Comparison of ENCODE assay signal across 9 mouse cellular contexts in genomic region chr11:100295308-100295707, GRCm38 (mm10). TPM values are rescaled to one million over a fixed set of nuclear protein-coding genes. Genes with fewer than 3 reads are reported as not detected.
DNase-seq lines count a peak whose midpoint lies in the region; ATAC-seq and TF ChIP-seq lines count a peak whose summit lies in the region.
"Had no signal": no experiment of that assay in that cellular context is flagged by ENCODE, and none has a peak within 500 bp of the region (broad histone marks: within the 10 kb centered on the region; RNA-seq: fewer than 3 reads in every experiment).

No protein-coding gene starts in this region.

- 4% methylated on average over 10 of the region's 10 CpGs for WGBS in forebrain, embryonic 16.5 days
- 6% methylated on average over 10 of the region's 10 CpGs for WGBS in hindbrain, embryonic 10.5 days

- peaks cover 12 to 13% of the 10 kb centered on the region in 2 experiments for H3K27me3 ChIP-seq in MEL (ENCODE audit: control insufficient read depth in 1 of 2, insufficient read depth in 2 of 2, low read length in 2 of 2)
- no peaks in the 10 kb centered on the region for H3K27me3 ChIP-seq in forebrain, embryonic 16.5 days (replicated peaks; ENCODE audit: control insufficient read depth, insufficient read depth, low read length)
- H3K27me3 ChIP-seq in hindbrain, embryonic 10.5 days (ENCODE audit: insufficient read depth, poor library complexity, severe bottlenecking): no peaks in the 10 kb centered on the region
- H3K27me3 ChIP-seq: limb, embryonic 12.5 days had no signal

- no peaks in the 10 kb centered on the region for H3K36me3 ChIP-seq in MEL (ENCODE audit: control insufficient read depth in 1 of 2, insufficient read depth in 2 of 2, low read length in 2 of 2)
- H3K36me3 ChIP-seq in forebrain, embryonic 16.5 days (ENCODE audit: control insufficient read depth, insufficient read depth): no peaks in the 10 kb centered on the region
- no peaks in the 10 kb centered on the region for H3K36me3 ChIP-seq in hindbrain, embryonic 10.5 days
- H3K36me3 ChIP-seq: limb, embryonic 12.5 days had no signal

- no peaks in the 10 kb centered on the region for H3K9me3 ChIP-seq in MEL (replicated peaks; ENCODE audit: insufficient read depth, low read length)
- no peaks in the 10 kb centered on the region for H3K9me3 ChIP-seq in forebrain, embryonic 16.5 days (ENCODE audit: control insufficient read depth, low read length)
- H3K9me3 ChIP-seq in hindbrain, embryonic 10.5 days: no peaks in the 10 kb centered on the region
- H3K9me3 ChIP-seq: limb, embryonic 12.5 days had no signal

- TF ChIP-seq POLR2A in MEL (IDR thresholded peaks at IDR 0.05; ENCODE audit: control insufficient read depth in 1 of 2, insufficient read depth in 1 of 2, low read depth in 1 of 2, low read length in 2 of 2, poor library complexity in 1 of 2): no peak

- no peak overlapping the region for H3K27ac ChIP-seq in MEL (ENCODE audit: control insufficient read depth, low read depth, low read length)
- H3K27ac ChIP-seq in forebrain, embryonic 16.5 days (ENCODE audit: low read length): no peak overlapping the region
- H3K27ac ChIP-seq in hindbrain, embryonic 10.5 days: no peak overlapping the region
- H3K27ac ChIP-seq: limb, embryonic 12.5 days had no signal

- no peaks in the 10 kb centered on the region for H3K79me2 ChIP-seq in MEL (ENCODE audit: control insufficient read depth, insufficient read depth, low read length, poor library complexity)

- H3K4me3 ChIP-seq in MEL (ENCODE audit: control insufficient read depth in 1 of 2, insufficient read depth in 1 of 2, low read depth in 2 of 2, low read length in 2 of 2): no peak overlapping the region
- no peak overlapping the region for H3K4me3 ChIP-seq in forebrain, embryonic 16.5 days (replicated peaks; ENCODE audit: low read length)
- H3K4me3 ChIP-seq in hindbrain, embryonic 10.5 days: no peak overlapping the region
- H3K4me3 ChIP-seq: limb, embryonic 12.5 days had no signal

- peak; percentile 23; the same call in 1 of the 2 replicates for ATAC-seq in forebrain, embryonic 16.5 days
- peak; percentile 90 for ATAC-seq in megakaryocyte, adult 5-6 weeks (ENCODE audit: poor library complexity, severe bottlenecking)

- DNase-seq in MEL (ENCODE audit: low read depth, low spot score): peak; percentile 86
- peak; percentile 55 for DNase-seq in cerebellum, adult 11 months
- DNase-seq in hindbrain, embryonic 10.5 days (ENCODE audit: low spot score): peak; percentile 91
- peak; percentile 47 to 79 for DNase-seq in layer of hippocampus, adult 8-10 months (ENCODE audit: low spot score in 2 of 2)
- DNase-seq in retina, postnatal 7 days (ENCODE audit: low read depth, low spot score): peak; percentile 87
- peak; percentile 71 to 81 for DNase-seq in thymus, postnatal 36 days

- TF ChIP-seq EP300 in MEL (IDR thresholded peaks at IDR 0.05; ENCODE audit: low read depth in 1 of 2, low read length in 2 of 2): 0 out of 4 replicates have a peak, but pooled peaks of 1 of the 2 experiments have one; percentile 16

- no peak overlapping the region for H3K4me2 ChIP-seq in forebrain, embryonic 16.5 days (ENCODE audit: low read length)
- H3K4me2 ChIP-seq: limb, embryonic 12.5 days had no signal

- peak; percentile 76 for TF ChIP-seq RAD21 in MEL (IDR thresholded peaks at IDR 0.05; ENCODE audit: low read depth, low read length)

- H3K4me1 ChIP-seq in MEL (ENCODE audit: control insufficient read depth in 1 of 2, insufficient read depth in 2 of 2, low read length in 2 of 2): no peaks in the 10 kb centered on the region
- H3K4me1 ChIP-seq in forebrain, embryonic 16.5 days (replicated peaks; ENCODE audit: control insufficient read depth, insufficient read depth, low read length): peaks cover 11% of the 10 kb centered on the region
- H3K4me1 ChIP-seq in hindbrain, embryonic 10.5 days (replicated peaks): peaks cover 28% of the 10 kb centered on the region

- peak; percentile 99 to 100 (median 100); a peak in 5 of 6 replicates for TF ChIP-seq CTCF in MEL (IDR thresholded peaks at IDR 0.05 in 2 of 3, conservative IDR thresholded peaks at IDR 0.05 in 1 of 3; ENCODE audit: control insufficient read depth in 1 of 3, insufficient read depth in 1 of 3, low read depth in 2 of 3, low read length in 3 of 3, poor library complexity in 1 of 3, severe bottlenecking in 1 of 3)

- no peak overlapping the region for H3K9ac ChIP-seq in MEL (ENCODE audit: control insufficient read depth, low read depth, low read length, poor library complexity, severe bottlenecking)
- no peak overlapping the region for H3K9ac ChIP-seq in forebrain, embryonic 16.5 days (replicated peaks; ENCODE audit: low read depth, low read length)
- H3K9ac ChIP-seq: limb, embryonic 12.5 days had no signal

TF ChIP-seq in MEL, 35 proteins besides CTCF, POLR2A, EP300 and RAD21 (continues in another document):
- TF ChIP-seq SIN3A (IDR thresholded peaks at IDR 0.05; ENCODE audit: low read length) (no peak), GABPA (IDR thresholded peaks at IDR 0.05; ENCODE audit: low read depth, low read length) (no peak), ZC3H11A (IDR thresholded peaks at IDR 0.05; ENCODE audit: low read depth, low read length) (peak; percentile 60), GATA1 (IDR thresholded peaks at IDR 0.05; ENCODE audit: low read depth, low read length) (no peak), ZKSCAN1 (IDR thresholded peaks at IDR 0.05; ENCODE audit: low read depth, low read length) (no peak), SMC3 (IDR thresholded peaks at IDR 0.05; ENCODE audit: low read depth, low read length) (peak; percentile 90), ELF1 (IDR thresholded peaks at IDR 0.05; ENCODE audit: low read depth, low read length) (no peak; the same call in 1 of the 2 replicates), MAFK (IDR thresholded peaks at IDR 0.05; ENCODE audit: borderline replicate concordance, low read depth, low read length) (no peak), ETS1 (IDR thresholded peaks at IDR 0.05; ENCODE audit: low read depth, low read length) (no peak), KAT2A (conservative IDR thresholded peaks at IDR 0.05; ENCODE audit: low read depth, low read length) (no peak), NRF1 (IDR thresholded peaks at IDR 0.05; ENCODE audit: insufficient read depth, low read depth, low read length, poor library complexity, severe bottlenecking) (no peak), ZMIZ1 (IDR thresholded peaks at IDR 0.05; ENCODE audit: low read depth, low read length) (no peak), POLR2AphosphoS2 (IDR thresholded peaks at IDR 0.05; ENCODE audit: low read length) (no peak), USF2 (IDR thresholded peaks at IDR 0.05; ENCODE audit: borderline replicate concordance in 1 of 2, insufficient read depth in 1 of 2, low read depth in 1 of 2, low read length in 2 of 2) (no peak), MYB (IDR thresholded peaks at IDR 0.05; ENCODE audit: low read depth, low read length) (no peak), JUND (IDR thresholded peaks at IDR 0.05; ENCODE audit: low read depth, low read length) (no peak)

RNA-seq across cellular contexts. Expression of gene Eif1, which starts 24.4 kb away (rescaled TPM):
- total RNA-seq in MEL (2012; rRNA removed): 320 and 383 TPM in 2 replicates
- polyA plus RNA-seq in MEL (2012; ENCODE audit: insufficient read depth in 1 of 2, insufficient read length in 2 of 2, low read depth in 1 of 2, low replicate concordance in 2 of 2, missing spikeins in 1 of 2): 100 to 1,000 TPM; 289 to 926 TPM
- 1,243 and 1,295 TPM in 2 replicates for polyA plus RNA-seq in forebrain, embryonic 16.5 days (2015; fragmentation: Nextera tagmentation; extraction: Ambion mirVana)
- 1,728 and 1,735 TPM in 2 replicates for polyA plus RNA-seq in hindbrain, embryonic 10.5 days (2016; fragmentation: Nextera tagmentation; extraction: Ambion mirVana)
- total RNA-seq in layer of hippocampus, adult 8-10 months (2022): 100 to 1,000 TPM; 732 to 782 (median 741) TPM
- total RNA-seq in megakaryocyte, adult 5-6 weeks (2015): 1,372 and 1,486 TPM in 2 replicates
- 248 and 320 TPM in 2 replicates for total RNA-seq in megakaryocyte, adult 5-6 weeks (2017)

RNA-seq across cellular contexts. Expression of gene Krt42, which starts 25.6 kb away (rescaled TPM):
- not detected in 2 replicates for total RNA-seq in MEL (2012; rRNA removed)
- not detected for polyA plus RNA-seq in MEL (2012; ENCODE audit: insufficient read depth in 1 of 2, insufficient read length in 2 of 2, low read depth in 1 of 2, low replicate concordance in 2 of 2, missing spikeins in 1 of 2)
- not detected in 2 replicates for polyA plus RNA-seq in forebrain, embryonic 16.5 days (2015; fragmentation: Nextera tagmentation; extraction: Ambion mirVana)
- polyA plus RNA-seq in hindbrain, embryonic 10.5 days (2016; fragmentation: Nextera tagmentation; extraction: Ambion mirVana): not detected in 2 replicates
- total RNA-seq in layer of hippocampus, adult 8-10 months (2022): not detected
- total RNA-seq in megakaryocyte, adult 5-6 weeks (2015): not detected in 2 replicates
- total RNA-seq in megakaryocyte, adult 5-6 weeks (2017): not detected in 2 replicates
- polyA plus RNA-seq: limb, embryonic 12.5 days had no signal

RNA-seq across cellular contexts. Expression of gene Krt17, which starts 34.5 kb away (rescaled TPM):
- total RNA-seq in MEL (2012; rRNA removed): not detected in 2 replicates
- not detected for polyA plus RNA-seq in MEL (2012; ENCODE audit: insufficient read depth in 1 of 2, insufficient read length in 2 of 2, low read depth in 1 of 2, low replicate concordance in 2 of 2, missing spikeins in 1 of 2)
- polyA plus RNA-seq in forebrain, embryonic 16.5 days (2015; fragmentation: Nextera tagmentation; extraction: Ambion mirVana): 0.27 and 0.62 TPM in 2 replicates
- 0.16 TPM in 1 of 2 replicates, not detected in the other for polyA plus RNA-seq in hindbrain, embryonic 10.5 days (2016; fragmentation: Nextera tagmentation; extraction: Ambion mirVana)
- total RNA-seq in layer of hippocampus, adult 8-10 months (2022): not detected
- not detected in 2 replicates for total RNA-seq in megakaryocyte, adult 5-6 weeks (2015)
- total RNA-seq in megakaryocyte, adult 5-6 weeks (2017): not detected in 2 replicates

RNA-seq across cellular contexts. Expression of gene Gast, which starts 38.9 kb away (rescaled TPM):
- total RNA-seq in MEL (2012; rRNA removed): not detected in 2 replicates
- not detected for polyA plus RNA-seq in MEL (2012; ENCODE audit: insufficient read depth in 1 of 2, insufficient read length in 2 of 2, low read depth in 1 of 2, low replicate concordance in 2 of 2, missing spikeins in 1 of 2)
- polyA plus RNA-seq in forebrain, embryonic 16.5 days (2015; fragmentation: Nextera tagmentation; extraction: Ambion mirVana): not detected in 2 replicates
- 0.90 TPM in 1 of 2 replicates, not detected in the other for polyA plus RNA-seq in hindbrain, embryonic 10.5 days (2016; fragmentation: Nextera tagmentation; extraction: Ambion mirVana)
- not detected for total RNA-seq in layer of hippocampus, adult 8-10 months (2022)
- total RNA-seq in megakaryocyte, adult 5-6 weeks (2015): not detected in 2 replicates
- not detected in 2 replicates for total RNA-seq in megakaryocyte, adult 5-6 weeks (2017)
- polyA plus RNA-seq: limb, embryonic 12.5 days had no signal

RNA-seq across cellular contexts. Expression of gene Krt16, which starts 46.6 kb away (rescaled TPM):
- total RNA-seq in MEL (2012; rRNA removed): not detected in 2 replicates
- not detected for polyA plus RNA-seq in MEL (2012; ENCODE audit: insufficient read depth in 1 of 2, insufficient read length in 2 of 2, low read depth in 1 of 2, low replicate concordance in 2 of 2, missing spikeins in 1 of 2)
- polyA plus RNA-seq in forebrain, embryonic 16.5 days (2015; fragmentation: Nextera tagmentation; extraction: Ambion mirVana): not detected in 2 replicates
- not detected in 2 replicates for polyA plus RNA-seq in hindbrain, embryonic 10.5 days (2016; fragmentation: Nextera tagmentation; extraction: Ambion mirVana)
- not detected for total RNA-seq in layer of hippocampus, adult 8-10 months (2022)
- total RNA-seq in megakaryocyte, adult 5-6 weeks (2015): not detected in 2 replicates
- total RNA-seq in megakaryocyte, adult 5-6 weeks (2017): not detected in 2 replicates
- polyA plus RNA-seq: limb, embryonic 12.5 days had no signal
